Comparison of ENCODE assay signal across 34 mouse cellular contexts in the genomic region with DNA sequence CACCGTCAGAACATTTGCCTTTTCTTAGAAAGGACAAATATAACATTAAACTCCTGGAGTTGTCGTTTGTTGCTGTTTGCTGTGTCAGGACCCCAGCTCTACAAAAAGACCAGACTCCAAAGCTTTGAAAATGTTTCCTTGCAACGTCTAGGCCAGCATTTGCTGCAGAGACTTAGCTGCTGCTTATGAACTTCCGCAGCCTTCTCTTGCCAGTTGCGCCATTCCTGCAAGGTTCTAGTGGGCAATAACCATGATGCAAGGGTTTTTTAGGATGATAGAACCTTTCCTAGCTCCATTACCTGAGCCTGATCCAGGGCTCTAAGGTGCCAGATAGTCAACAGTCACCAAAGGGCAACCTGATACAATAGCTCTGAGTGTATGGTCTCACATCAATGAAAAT.
"Had no signal": no experiment of that assay in that cellular context is flagged by ENCODE, and none has a peak within 500 bp of the region (broad histone marks: within the 10 kb centered on the region; RNA-seq: fewer than 3 reads in every experiment).

No protein-coding gene starts in this region.

- ATAC-seq: hindbrain, embryonic 16.5 days; hindbrain, postnatal 0 days; inflammation-experienced regulatory T-cells, adult 6 months; intestine, embryonic 15.5 days; intestine, embryonic 16.5 days; intestine, postnatal 0 days had no signal

- H3K9ac ChIP-seq: heart, embryonic 12.5 days; heart, embryonic 13.5 days; heart, embryonic 15.5 days; hindbrain, embryonic 12.5 days; hindbrain, embryonic 13.5 days; hindbrain, embryonic 14.5 days; hindbrain, embryonic 15.5 days; intestine, embryonic 15.5 days; kidney, embryonic 15.5 days had no signal

- H3K4me1 ChIP-seq: heart, embryonic 12.5 days; heart, embryonic 13.5 days; heart, embryonic 15.5 days; hindbrain, embryonic 10.5 days; hindbrain, embryonic 12.5 days; hindbrain, embryonic 13.5 days; hindbrain, embryonic 15.5 days; intestine, embryonic 15.5 days; kidney, embryonic 15.5 days had no signal

- H3K27ac ChIP-seq: heart, embryonic 13.5 days; heart, embryonic 15.5 days; hindbrain, embryonic 10.5 days; hindbrain, embryonic 12.5 days; hindbrain, embryonic 13.5 days; hindbrain, embryonic 14.5 days; hindbrain, embryonic 15.5 days; hindbrain, postnatal 0 days; intestine, embryonic 15.5 days; kidney, embryonic 15.5 days; kidney, postnatal 0 days; layer of hippocampus, adult 2 months; left cerebral cortex, adult 2 months had no signal

- H3K36me3 ChIP-seq: heart, embryonic 12.5 days; heart, embryonic 13.5 days; heart, embryonic 15.5 days; hindbrain, embryonic 10.5 days; hindbrain, embryonic 12.5 days; hindbrain, embryonic 13.5 days; hindbrain, embryonic 15.5 days; intestine, embryonic 15.5 days; kidney, embryonic 15.5 days had no signal

- H3K27me3 ChIP-seq: heart, embryonic 12.5 days; heart, embryonic 13.5 days; heart, embryonic 15.5 days; hindbrain, embryonic 12.5 days; hindbrain, embryonic 13.5 days; hindbrain, embryonic 15.5 days; intestine, embryonic 15.5 days; kidney, embryonic 15.5 days had no signal

- H3K4me2 ChIP-seq: heart, embryonic 11.5 days; heart, embryonic 12.5 days; heart, embryonic 13.5 days; heart, embryonic 15.5 days; hindbrain, embryonic 12.5 days; hindbrain, embryonic 13.5 days; hindbrain, embryonic 14.5 days; hindbrain, embryonic 15.5 days; intestine, embryonic 15.5 days; kidney, embryonic 15.5 days had no signal

- H3K9me3 ChIP-seq: heart, embryonic 12.5 days; heart, embryonic 13.5 days; heart, embryonic 15.5 days; hindbrain, embryonic 10.5 days; hindbrain, embryonic 12.5 days; hindbrain, embryonic 13.5 days; hindbrain, embryonic 15.5 days; intestine, embryonic 15.5 days; kidney, embryonic 15.5 days had no signal

- H3K4me3 ChIP-seq: heart, embryonic 12.5 days; heart, embryonic 13.5 days; heart, embryonic 15.5 days; hindbrain, embryonic 10.5 days; hindbrain, embryonic 12.5 days; hindbrain, embryonic 13.5 days; hindbrain, embryonic 15.5 days; intestine, embryonic 15.5 days; kidney, embryonic 15.5 days; layer of hippocampus, adult 2 months; left cerebral cortex, adult 2 months had no signal

- DNase-seq: heart, postnatal 10 days; heart, postnatal 36 days; heart, postnatal 4 days; kidney, adult 11 months; kidney, adult 18-20 months; kidney, adult 2 months; kidney, adult 8-10 months; kidney, adult 9 months; kidney, postnatal 10 days; kidney, postnatal 14 days; kidney, postnatal 25 days; kidney, postnatal 36 days; kidney, postnatal 4 days; layer of hippocampus, adult 9-11 months; layer of hippocampus, postnatal 36 days had no signal
